Mouse (Mus musculus): ENCODE results near the gene Itpr1. TPM values are rescaled to one million over a fixed set of nuclear protein-coding genes. Genes with fewer than 3 reads are reported as not detected.

Itpr1 gene
- polyA plus RNA-seq, 1 experiment from 2014 or later = 16.7 TPM

GRCm38 (mm10) chr6:108288979-108289378 is 76.1 kb downstream of the Itpr1 start:
- ATAC-seq (replicated peaks; ENCODE audit: insufficient number of reproducible peaks, low FRiP score, low TSS enrichment) = no peak
- Histone ChIP-seq H3K4me2 (no peak overlapping the region), H3K9me3 (replicated peaks; ENCODE audit: control insufficient read depth, low read length) (no peaks in the 10 kb centered on the region), H3K4me3 (ENCODE audit: low read depth, low read length) (no peak overlapping the region), H3K27ac (ENCODE audit: low read depth, low read length) (no peak overlapping the region), H3K4me1 (ENCODE audit: control insufficient read depth, insufficient read depth, low read length) (peaks cover 6% of the 10 kb centered on the region), H3K27me3 (ENCODE audit: control insufficient read depth, insufficient read depth, low read length) (no peaks in the 10 kb centered on the region), H3K36me3 (ENCODE audit: control insufficient read depth, insufficient read depth, low read length) (no peaks in the 10 kb centered on the region; the same call in 1 of the 2 replicates), H3K9ac (ENCODE audit: low read depth, low read length) (no peak overlapping the region)
- WGBS (ENCODE audit: insufficient replicate concordance) = 64% methylated on average over 3 of the region's 3 CpGs

GRCm38 (mm10) chr6:108290978-108291377 is 78.1 kb downstream of the Itpr1 start:
- Histone ChIP-seq H3K9me3 (replicated peaks; ENCODE audit: control insufficient read depth, low read length) (no peaks in the 10 kb centered on the region), H3K4me3 (ENCODE audit: low read depth, low read length) (no peak overlapping the region), H3K27me3 (ENCODE audit: control insufficient read depth, insufficient read depth, low read length) (no peaks in the 10 kb centered on the region), H3K36me3 (ENCODE audit: control insufficient read depth, insufficient read depth, low read length) (no peaks in the 10 kb centered on the region; the same call in 1 of the 2 replicates), H3K4me2 (no peak overlapping the region), H3K9ac (ENCODE audit: low read depth, low read length) (no peak overlapping the region), H3K4me1 (ENCODE audit: control insufficient read depth, insufficient read depth, low read length) (peaks cover 13% of the 10 kb centered on the region), H3K27ac (ENCODE audit: low read depth, low read length) (no peak overlapping the region)
- WGBS (ENCODE audit: insufficient replicate concordance) = 86% methylated on average over 2 of the region's 2 CpGs
- no peak for ATAC-seq (replicated peaks; ENCODE audit: insufficient number of reproducible peaks, low FRiP score, low TSS enrichment)

DNA sequence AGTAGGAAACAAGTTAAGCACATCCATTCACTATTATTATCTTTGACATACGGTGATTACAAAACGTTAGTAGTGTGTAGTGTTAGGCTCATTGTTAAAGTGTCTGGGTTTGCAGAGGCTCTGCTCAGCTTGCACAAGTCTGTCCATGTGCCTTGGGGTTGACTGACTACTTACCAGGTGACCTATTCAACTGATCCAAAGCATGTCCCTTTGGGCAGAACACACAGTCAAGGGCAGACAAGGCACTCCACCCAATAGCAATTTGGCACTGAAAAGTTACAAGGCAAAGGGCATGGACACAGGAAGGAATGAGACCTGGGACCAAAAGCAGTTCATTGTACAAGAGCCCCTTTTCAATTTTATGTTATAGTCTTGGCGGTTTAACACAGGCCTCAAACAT is 78.7 kb downstream of the Itpr1 start:
- no peak for ATAC-seq (replicated peaks; ENCODE audit: insufficient number of reproducible peaks, low FRiP score, low TSS enrichment)
- Histone ChIP-seq H3K27me3 (ENCODE audit: control insufficient read depth, insufficient read depth, low read length) (no peaks in the 10 kb centered on the region), H3K9me3 (replicated peaks; ENCODE audit: control insufficient read depth, low read length) (no peaks in the 10 kb centered on the region), H3K4me2 (no peak overlapping the region), H3K36me3 (ENCODE audit: control insufficient read depth, insufficient read depth, low read length) (no peaks in the 10 kb centered on the region; the same call in 1 of the 2 replicates), H3K9ac (ENCODE audit: low read depth, low read length) (no peak overlapping the region), H3K4me3 (ENCODE audit: low read depth, low read length) (no peak overlapping the region), H3K27ac (ENCODE audit: low read depth, low read length) (no peak overlapping the region), H3K4me1 (ENCODE audit: control insufficient read depth, insufficient read depth, low read length) (peaks cover 13% of the 10 kb centered on the region)
- 76% methylated on average over 3 of the region's 3 CpGs for WGBS (ENCODE audit: insufficient replicate concordance)

- Histone ChIP-seq H3K27ac (ENCODE audit: low read depth, low read length) (no peak overlapping the region), H3K4me2 (no peak overlapping the region), H3K9ac (ENCODE audit: low read depth, low read length) (no peak overlapping the region), H3K9me3 (replicated peaks; ENCODE audit: control insufficient read depth, low read length) (no peaks in the 10 kb centered on the region), H3K36me3 (ENCODE audit: control insufficient read depth, insufficient read depth, low read length) (no peaks in the 10 kb centered on the region), H3K4me1 (ENCODE audit: control insufficient read depth, insufficient read depth, low read length) (peaks cover 27% of the 10 kb centered on the region), H3K4me3 (ENCODE audit: low read depth, low read length) (no peak overlapping the region), H3K27me3 (ENCODE audit: control insufficient read depth, insufficient read depth, low read length) (no peaks in the 10 kb centered on the region)
- 75% methylated on average over 5 of the region's 5 CpGs for WGBS (ENCODE audit: insufficient replicate concordance)
- ATAC-seq (replicated peaks; ENCODE audit: insufficient number of reproducible peaks, low FRiP score, low TSS enrichment) = no peak
Measured at GRCm38 (mm10) chr6:108301856-108302255, 89.0 kb downstream of the Itpr1 start.

GRCm38 (mm10) chr6:108303619-108304567 is 91.0 kb downstream of the Itpr1 start:
- peaks cover 30% of the 10 kb centered on the region for H3K4me1 ChIP-seq (ENCODE audit: control insufficient read depth, insufficient read depth, low read length)
- H3K4me3 ChIP-seq (ENCODE audit: low read depth, low read length) = no peak overlapping the region
- 81% methylated on average over 12 of the region's 12 CpGs for WGBS (ENCODE audit: insufficient replicate concordance)
- no peaks in the 10 kb centered on the region for H3K36me3 ChIP-seq (ENCODE audit: control insufficient read depth, insufficient read depth, low read length)
- ATAC-seq (replicated peaks; ENCODE audit: insufficient number of reproducible peaks, low FRiP score, low TSS enrichment) = no peak
- no peaks in the 10 kb centered on the region for H3K9me3 ChIP-seq (replicated peaks; ENCODE audit: control insufficient read depth, low read length)
- H3K27me3 ChIP-seq (ENCODE audit: control insufficient read depth, insufficient read depth, low read length) = no peaks in the 10 kb centered on the region
- H3K4me2 ChIP-seq = no peak overlapping the region
- no peak overlapping the region for H3K27ac ChIP-seq (ENCODE audit: low read depth, low read length)
- H3K9ac ChIP-seq (ENCODE audit: low read depth, low read length) = no peak overlapping the region

DNA sequence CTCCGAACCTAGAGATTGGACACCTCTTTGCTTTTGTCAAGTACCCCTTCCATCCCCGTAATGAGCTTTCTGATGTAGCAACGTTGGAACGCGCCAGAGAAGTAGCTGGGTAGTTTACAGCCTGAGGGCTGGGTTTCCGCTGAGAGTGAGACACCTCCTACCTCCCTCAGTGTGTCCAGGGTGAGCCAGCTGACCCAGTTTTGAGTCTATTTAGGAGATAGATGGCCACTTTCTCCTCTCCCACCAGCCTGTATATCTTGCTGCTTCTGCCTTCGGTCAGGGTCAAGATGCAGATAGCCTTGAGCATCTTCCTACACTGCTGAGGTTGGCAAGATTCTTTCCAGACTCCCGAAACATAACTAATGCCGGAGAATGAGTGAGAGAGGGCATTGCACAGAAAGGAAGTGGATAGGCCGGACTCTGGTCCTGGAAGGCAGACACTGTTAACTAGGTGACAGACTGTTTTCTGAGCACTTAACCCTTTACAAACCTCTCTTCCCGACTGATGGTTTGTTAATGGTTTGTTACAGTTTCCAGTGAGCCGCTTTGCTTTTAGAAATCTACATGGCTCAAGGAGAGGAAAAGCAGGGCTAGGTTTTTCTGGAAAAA is 92.4 kb downstream of the Itpr1 start:
- H3K27ac ChIP-seq (ENCODE audit: low read depth, low read length) = peak overlapping the region; percentile 58
- H3K9me3 ChIP-seq (replicated peaks; ENCODE audit: control insufficient read depth, low read length) = no peaks in the 10 kb centered on the region
- H3K4me2 ChIP-seq = peak overlapping the region; percentile 25
- no peak overlapping the region for H3K4me3 ChIP-seq (ENCODE audit: low read depth, low read length)
- H3K27me3 ChIP-seq (ENCODE audit: control insufficient read depth, insufficient read depth, low read length) = no peaks in the 10 kb centered on the region
- WGBS (ENCODE audit: insufficient replicate concordance) = 22% methylated on average over 12 of the region's 12 CpGs
- 0 out of 2 replicates have a peak, but pooled peaks have one; percentile 33 for ATAC-seq (replicated peaks; ENCODE audit: insufficient number of reproducible peaks, low FRiP score, low TSS enrichment)
- H3K9ac ChIP-seq (ENCODE audit: low read depth, low read length) = peak overlapping the region; percentile 1; the same call in 1 of the 2 replicates
- H3K36me3 ChIP-seq (ENCODE audit: control insufficient read depth, insufficient read depth, low read length) = no peaks in the 10 kb centered on the region
- peaks cover 40% of the 10 kb centered on the region for H3K4me1 ChIP-seq (ENCODE audit: control insufficient read depth, insufficient read depth, low read length)

DNA sequence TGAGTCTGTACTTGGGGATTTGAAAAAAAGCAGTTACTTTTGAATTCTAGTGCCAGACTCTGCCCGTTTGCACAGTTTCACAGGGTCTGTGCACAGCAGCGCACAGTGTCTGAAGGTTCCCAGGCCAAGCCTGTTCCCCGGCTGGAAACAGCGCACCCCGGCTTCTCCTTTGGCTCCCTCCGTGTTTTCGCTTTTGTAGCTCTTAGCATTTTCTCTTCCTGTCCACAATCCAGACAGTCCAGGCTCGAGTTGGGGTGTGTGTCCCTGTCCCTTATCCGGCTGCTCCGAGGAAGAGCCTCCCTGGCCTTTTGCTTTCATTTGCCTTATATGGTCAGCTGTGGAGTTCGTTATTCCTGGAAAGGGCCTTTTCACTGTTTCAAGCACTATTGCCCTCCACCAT is 93.3 kb downstream of the Itpr1 start:
- H3K27ac ChIP-seq (ENCODE audit: low read depth, low read length) = peak overlapping the region; percentile 74
- peak overlapping the region; percentile 58 for H3K9ac ChIP-seq (ENCODE audit: low read depth, low read length)
- H3K4me2 ChIP-seq = peak overlapping the region; percentile 58
- no peaks in the 10 kb centered on the region for H3K27me3 ChIP-seq (ENCODE audit: control insufficient read depth, insufficient read depth, low read length)
- H3K4me1 ChIP-seq (ENCODE audit: control insufficient read depth, insufficient read depth, low read length) = peaks cover 40% of the 10 kb centered on the region
- H3K4me3 ChIP-seq (ENCODE audit: low read depth, low read length) = 0 out of 2 replicates have a peak overlapping the region, but pooled peaks have one; percentile 6
- ATAC-seq (replicated peaks; ENCODE audit: insufficient number of reproducible peaks, low FRiP score, low TSS enrichment) = no peak; the same call in 1 of the 2 replicates
- WGBS (ENCODE audit: insufficient replicate concordance) = 25% methylated on average over 11 of the region's 11 CpGs
- H3K36me3 ChIP-seq (ENCODE audit: control insufficient read depth, insufficient read depth, low read length) = no peaks in the 10 kb centered on the region
- H3K9me3 ChIP-seq (replicated peaks; ENCODE audit: control insufficient read depth, low read length) = no peaks in the 10 kb centered on the region

- Histone ChIP-seq H3K9me3 (replicated peaks; ENCODE audit: control insufficient read depth, low read length) (no peaks in the 10 kb centered on the region), H3K4me3 (ENCODE audit: low read depth, low read length) (no peak overlapping the region), H3K4me2 (peak overlapping the region; percentile 58), H3K36me3 (ENCODE audit: control insufficient read depth, insufficient read depth, low read length) (no peaks in the 10 kb centered on the region), H3K4me1 (ENCODE audit: control insufficient read depth, insufficient read depth, low read length) (peaks cover 40% of the 10 kb centered on the region), H3K27me3 (ENCODE audit: control insufficient read depth, insufficient read depth, low read length) (no peaks in the 10 kb centered on the region), H3K9ac (ENCODE audit: low read depth, low read length) (no peak overlapping the region), H3K27ac (ENCODE audit: low read depth, low read length) (peak overlapping the region; percentile 74; the same call in 1 of the 2 replicates)
- no peak for ATAC-seq (replicated peaks; ENCODE audit: insufficient number of reproducible peaks, low FRiP score, low TSS enrichment)
- 43% methylated on average over 9 of the region's 9 CpGs for WGBS (ENCODE audit: insufficient replicate concordance)
Measured at GRCm38 (mm10) chr6:108306910-108307584, 94.2 kb downstream of the Itpr1 start.
